Mouse (Mus musculus) intestine, embryonic 16.5 days (tissue): ENCODE measurements at regions not wholly inside any gene's neighbourhood (a gene's known extent, or its start where the extent isn't known, plus 50 kb on each side); places are given as distances from the start of the nearest gene placed in this dataset.

ENCODE experiments used
- ATAC-seq: fragments of 200-750 bp; cut with Nextera tagmentation; 2 replicates; pipeline ENCODE4 v1.8.0; 2017; ENCODE audit warnings: moderate TSS enrichment, moderate library complexity
- H3K27ac ChIP-seq: fragments of 300-500 bp; sonication (generic); 2 replicates; pipeline ENCODE4 v1.5.1; 2014; ENCODE audit warnings: mild to moderate bottlenecking, low read length
- H3K27me3 ChIP-seq: fragments of 300-500 bp; sonication (generic); replicated peaks from 2 replicates; pipeline ENCODE4 v1.6.1; 2014; ENCODE audit warnings: low read length, control low read depth, mixed read lengths; ENCODE audit not compliant: control insufficient read depth, insufficient read depth
- H3K36me3 ChIP-seq: fragments of 300-500 bp; sonication (generic); 2 replicates; pipeline ENCODE4 v1.6.1; 2014; ENCODE audit warnings: low read length, control low read depth; ENCODE audit not compliant: control insufficient read depth, insufficient read depth
- H3K4me1 ChIP-seq: fragments of 300-500 bp; sonication (generic); 2 replicates; pipeline ENCODE4 v1.6.1; 2014; ENCODE audit warnings: low read length, control low read depth, mixed read lengths; ENCODE audit not compliant: control insufficient read depth, insufficient read depth
- H3K4me2 ChIP-seq: fragments of 300-500 bp; sonication (generic); 2 replicates; pipeline ENCODE4 v1.6.1; 2014; ENCODE audit warnings: low read depth, low read length, control low read depth
- H3K4me3 ChIP-seq: fragments of 300-500 bp; sonication (generic); 2 replicates; pipeline ENCODE4 v1.5.1; 2014; ENCODE audit warnings: mild to moderate bottlenecking, low read length
- H3K9ac ChIP-seq: fragments of 300-500 bp; sonication (generic); 2 replicates; pipeline ENCODE4 v1.6.1; 2014; ENCODE audit warnings: low read depth, low read length
- H3K9me3 ChIP-seq: fragments of 300-500 bp; sonication (generic); 2 replicates; pipeline ENCODE4 v1.6.1; 2016; ENCODE audit warnings: low read length, control low read depth; ENCODE audit not compliant: control insufficient read depth
- WGBS: fragments of 180-500 bp; shearing (Covaris S2); extraction: QIAGEN DNeasy Blood & Tissue Kit; methylation state at CpG from one replicate; pipeline ENCODE4 v1.1.7; 2014; 5-methylcytosine and 5-hydroxymethylcytosine counted together

DNA sequence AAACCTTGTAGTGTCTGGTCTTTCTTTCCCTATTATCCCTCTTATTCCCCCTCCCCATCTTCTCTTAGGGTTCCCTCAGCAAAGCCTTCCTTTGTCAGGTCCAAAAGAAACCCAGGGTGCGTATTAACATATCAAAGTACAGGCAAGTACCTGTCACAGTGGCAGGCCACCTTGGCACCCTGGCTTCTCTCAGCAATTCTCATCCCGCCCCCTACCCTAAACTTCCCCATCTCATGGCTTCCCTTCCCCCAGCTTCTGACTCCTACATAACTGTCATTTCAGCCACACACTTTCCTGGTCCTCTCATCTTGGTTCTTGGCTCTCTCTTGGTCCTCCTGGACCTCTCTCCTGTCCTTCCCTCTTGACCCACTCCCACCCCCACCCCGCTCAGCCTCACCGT, 112.8 kb upstream of the Gdf10 start:
- Histone ChIP-seq H3K36me3 (no peaks in the 10 kb centered on the region), H3K4me2 (no peak overlapping the region), H3K9me3 (no peaks in the 10 kb centered on the region), H3K4me1 (peaks cover 35% of the 10 kb centered on the region), H3K4me3 (no peak overlapping the region), H3K9ac (no peak overlapping the region), H3K27me3 (no peaks in the 10 kb centered on the region), H3K27ac (no peak overlapping the region)
- WGBS: 89% methylated on average over 4 of the region's 4 CpGs
- no peak for ATAC-seq

DNA sequence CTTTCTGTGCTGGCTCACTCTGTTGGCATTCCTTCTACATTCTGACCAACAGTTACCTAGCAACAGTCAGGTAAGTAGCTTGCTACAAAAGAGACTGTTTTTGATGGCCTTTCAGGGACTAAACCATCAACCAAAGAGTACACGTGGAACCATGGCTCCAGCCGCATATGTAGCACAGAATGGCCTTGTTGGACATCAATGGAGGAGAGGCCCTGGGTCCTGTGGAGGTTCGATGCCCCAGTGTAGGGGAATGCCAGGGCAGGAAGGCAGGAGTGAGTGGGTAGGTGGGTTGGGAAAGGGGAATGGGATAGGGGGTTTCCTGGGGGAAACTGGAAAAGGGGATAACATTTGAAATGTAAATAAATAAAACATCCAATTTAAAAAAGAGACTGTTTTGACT, 112.1 kb upstream of the Gdf10 start:
- WGBS: 65% methylated on average over 3 of the region's 3 CpGs
- H3K36me3 ChIP-seq: no peaks in the 10 kb centered on the region
- no peaks in the 10 kb centered on the region for H3K9me3 ChIP-seq
- H3K4me1 ChIP-seq: peaks cover 32% of the 10 kb centered on the region
- H3K4me2 ChIP-seq: no peak overlapping the region
- no peak overlapping the region for H3K4me3 ChIP-seq
- ATAC-seq: no peak
- no peak overlapping the region for H3K27ac ChIP-seq
- no peak overlapping the region for H3K9ac ChIP-seq
- no peaks in the 10 kb centered on the region for H3K27me3 ChIP-seq

DNA sequence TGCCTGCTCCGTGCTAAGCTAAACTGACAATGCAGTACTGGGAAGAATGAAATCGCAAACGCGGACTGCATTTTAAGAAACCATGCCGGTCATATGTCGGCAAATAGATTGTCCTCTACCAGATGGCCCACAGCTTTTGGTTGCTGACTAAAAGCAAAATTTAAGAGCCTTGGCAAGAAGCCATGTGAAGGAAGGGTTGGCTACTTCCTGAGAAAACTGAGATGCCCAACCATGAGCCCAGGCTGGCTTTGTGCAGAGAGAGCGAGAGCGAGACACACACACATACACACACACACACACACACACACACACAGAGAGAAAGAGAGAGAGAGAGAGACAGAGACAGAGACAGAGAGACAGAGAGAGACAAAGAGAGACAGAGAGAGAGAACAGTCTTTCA, 111.1 kb upstream of the Gdf10 start:
- Histone ChIP-seq H3K27me3 (no peaks in the 10 kb centered on the region), H3K9ac (no peak overlapping the region), H3K4me3 (no peak overlapping the region), H3K4me2 (no peak overlapping the region), H3K9me3 (no peaks in the 10 kb centered on the region), H3K36me3 (no peaks in the 10 kb centered on the region), H3K27ac (no peak overlapping the region), H3K4me1 (peaks cover 26% of the 10 kb centered on the region)
- 59% methylated on average over 8 of the region's 8 CpGs for WGBS
- no peak for ATAC-seq

DNA sequence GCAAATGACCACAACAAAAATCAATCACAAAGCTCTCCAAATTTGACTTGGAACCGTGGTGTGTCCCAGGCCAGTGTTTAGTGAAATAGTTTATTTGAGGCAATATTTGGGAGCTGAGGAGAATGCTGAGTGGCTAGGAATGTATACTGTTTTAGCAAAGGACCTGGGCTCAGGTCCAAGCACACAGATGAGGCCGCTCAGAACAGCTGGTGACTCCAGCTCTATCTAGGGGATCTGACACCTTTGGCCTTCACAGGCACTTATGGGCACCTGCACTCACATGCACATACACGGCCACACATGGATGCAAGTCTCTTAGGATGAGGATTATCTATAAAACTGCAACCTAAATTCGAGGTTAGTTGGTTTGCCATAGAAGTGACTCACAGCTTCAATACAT, 110.6 kb upstream of the Gdf10 start:
- Histone ChIP-seq H3K27me3 (no peaks in the 10 kb centered on the region), H3K9me3 (no peaks in the 10 kb centered on the region), H3K4me1 (peaks cover 22% of the 10 kb centered on the region), H3K27ac (no peak overlapping the region), H3K9ac (no peak overlapping the region), H3K4me2 (no peak overlapping the region), H3K36me3 (no peaks in the 10 kb centered on the region), H3K4me3 (no peak overlapping the region)
- WGBS: 60% methylated on average over 4 of the region's 4 CpGs
- ATAC-seq: no peak; the same call in 1 of the 2 replicates

DNA sequence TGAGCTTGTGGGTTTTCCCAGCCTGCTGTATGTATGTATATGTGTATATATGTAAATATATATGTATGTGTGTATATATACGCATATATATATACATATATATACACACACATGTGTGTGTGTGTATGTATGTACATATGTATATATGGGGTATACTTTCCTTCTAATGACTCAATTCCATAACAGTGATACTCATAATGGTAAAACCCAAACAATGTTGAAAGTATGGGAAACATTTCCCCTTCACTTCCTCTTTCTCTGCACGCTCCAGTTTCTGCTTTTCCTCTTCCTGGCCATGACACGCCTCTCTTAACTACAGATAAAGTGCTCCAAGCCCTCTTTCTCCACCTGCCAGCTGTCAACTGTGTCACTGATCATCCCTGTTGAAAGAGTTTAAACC, 110.1 kb upstream of the Gdf10 start:
- peaks cover 18% of the 10 kb centered on the region for H3K4me1 ChIP-seq
- ATAC-seq: no peak
- WGBS: 52% methylated on average over 3 of the region's 3 CpGs

DNA sequence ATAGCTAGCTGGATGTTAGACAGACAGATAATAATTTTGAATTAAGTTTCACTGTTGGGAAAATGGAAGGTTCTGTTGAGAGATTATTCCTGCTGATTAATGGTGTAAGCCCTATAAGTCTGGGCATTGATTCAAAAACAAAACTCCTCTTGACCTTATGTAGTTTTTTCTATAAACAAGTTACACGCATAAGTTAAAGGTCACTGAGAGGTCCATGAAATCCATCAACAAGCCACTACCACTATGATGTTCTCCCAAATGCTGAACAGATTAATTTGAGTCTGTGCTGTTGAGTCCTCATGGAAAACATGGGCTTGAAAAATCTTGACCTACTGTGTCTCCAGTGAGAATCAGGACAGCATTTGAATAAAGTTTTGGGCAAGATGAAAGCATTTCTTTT, 109.3 kb upstream of the Gdf10 start:
- no peaks in the 10 kb centered on the region for H3K9me3 ChIP-seq
- 0 out of 2 replicates have a peak, but pooled peaks have one; percentile 16 for ATAC-seq
- peaks cover 10% of the 10 kb centered on the region for H3K4me1 ChIP-seq
- H3K4me2 ChIP-seq: no peak overlapping the region
- no peak overlapping the region for H3K9ac ChIP-seq
- no peaks in the 10 kb centered on the region for H3K36me3 ChIP-seq
- no peak overlapping the region for H3K27ac ChIP-seq
- no peak overlapping the region for H3K4me3 ChIP-seq
- no peaks in the 10 kb centered on the region for H3K27me3 ChIP-seq
- 47% methylated on average over 1 of the region's 1 CpGs for WGBS

More for the DNA sequence above, 110.1 kb upstream of the Gdf10 start:
- H3K9ac ChIP-seq: no peak overlapping the region
- no peaks in the 10 kb centered on the region for H3K36me3 ChIP-seq
- H3K27me3 ChIP-seq: no peaks in the 10 kb centered on the region
- no peak overlapping the region for H3K4me3 ChIP-seq
- H3K9me3 ChIP-seq: no peaks in the 10 kb centered on the region
- no peak overlapping the region for H3K27ac ChIP-seq
- no peak overlapping the region for H3K4me2 ChIP-seq

DNA sequence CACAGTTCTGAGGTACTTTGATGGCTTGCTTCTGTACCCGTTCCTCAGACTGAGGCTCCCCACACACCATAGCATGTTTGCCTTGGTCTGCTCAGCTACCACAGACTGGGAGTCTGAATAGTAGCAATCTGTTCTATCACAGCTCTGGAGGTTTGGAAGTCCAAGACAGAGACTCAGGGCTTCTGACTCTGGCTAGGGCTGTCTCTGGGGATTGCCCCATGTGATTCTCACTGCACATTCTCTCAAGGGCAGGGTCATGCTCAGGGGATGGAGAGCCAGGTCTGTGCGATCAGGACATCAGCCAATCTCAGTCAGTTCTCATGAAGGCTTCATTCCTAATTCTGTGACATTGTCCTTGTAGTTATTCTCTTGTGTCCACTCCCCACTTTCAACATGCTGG, 108.8 kb upstream of the Gdf10 start:
- H3K9ac ChIP-seq: no peak overlapping the region
- H3K4me3 ChIP-seq: no peak overlapping the region
- no peaks in the 10 kb centered on the region for H3K36me3 ChIP-seq
- no peaks in the 10 kb centered on the region for H3K9me3 ChIP-seq
- no peak for ATAC-seq
- no peak overlapping the region for H3K27ac ChIP-seq
- H3K4me2 ChIP-seq: no peak overlapping the region
- 68% methylated on average over 2 of the region's 2 CpGs for WGBS
- no peaks in the 10 kb centered on the region for H3K27me3 ChIP-seq
- peaks cover 5% of the 10 kb centered on the region; the same call in 1 of the 2 replicates for H3K4me1 ChIP-seq

DNA sequence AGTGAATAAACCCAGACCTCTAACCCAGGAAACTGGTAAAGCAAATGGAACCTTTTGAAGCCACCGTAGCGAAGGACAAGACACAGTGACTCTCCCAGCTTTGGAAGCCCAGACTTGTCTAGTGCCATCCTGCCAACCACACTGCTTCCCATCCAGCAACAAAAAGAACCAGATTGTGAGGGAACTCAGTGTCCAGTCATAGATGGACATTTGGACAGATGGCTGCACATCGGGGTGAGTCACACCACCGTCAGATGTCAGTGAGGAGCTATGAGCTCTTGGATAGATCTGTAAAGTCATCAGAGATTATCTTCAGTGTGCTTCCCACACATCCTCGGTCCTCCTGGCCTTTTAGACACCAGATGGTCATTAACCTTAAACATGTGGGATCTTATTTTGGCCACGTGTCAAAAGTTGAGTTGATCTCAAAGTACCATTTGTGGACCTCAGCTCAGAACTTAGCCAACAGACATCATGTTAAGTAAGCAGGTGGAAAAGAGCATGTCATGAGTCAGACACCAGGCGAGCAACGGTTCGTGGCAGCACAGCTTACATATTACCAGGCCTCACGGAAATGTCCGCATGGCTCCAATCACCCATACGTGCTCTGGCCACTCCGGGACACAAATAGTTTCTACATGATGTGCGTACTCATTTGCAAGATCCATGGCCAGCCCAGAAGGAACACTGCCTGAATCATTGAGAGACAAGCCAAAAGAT, 102.7 kb upstream of the Gdf10 start:
- no peak overlapping the region for H3K4me3 ChIP-seq
- no peak overlapping the region for H3K4me2 ChIP-seq
- WGBS: 87% methylated on average over 14 of the region's 14 CpGs
- no peaks in the 10 kb centered on the region for H3K36me3 ChIP-seq
- H3K9me3 ChIP-seq: no peaks in the 10 kb centered on the region
- ATAC-seq: no peak
- no peaks in the 10 kb centered on the region for H3K27me3 ChIP-seq
- H3K9ac ChIP-seq: no peak overlapping the region
- H3K4me1 ChIP-seq: no peaks in the 10 kb centered on the region
- H3K27ac ChIP-seq: no peak overlapping the region

DNA sequence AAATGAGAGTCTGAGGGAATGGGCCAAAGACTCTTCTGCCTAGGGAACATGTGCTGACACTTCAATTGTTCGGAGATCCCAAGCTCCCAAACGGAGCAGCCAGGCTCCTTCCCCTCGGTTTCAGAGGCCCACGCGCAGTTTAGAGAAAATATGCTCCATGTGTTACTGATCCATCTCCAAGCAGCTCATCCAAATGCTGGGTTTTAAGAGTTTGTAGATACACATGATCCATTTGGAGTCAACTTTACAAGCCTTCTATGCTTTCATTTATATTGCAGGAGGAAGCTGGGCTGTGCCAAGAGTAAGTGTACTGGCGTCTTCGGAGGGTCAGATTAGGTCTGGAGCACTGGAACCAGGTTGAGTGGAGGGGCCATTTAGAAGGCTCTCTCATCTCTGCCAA, 102.0 kb upstream of the Gdf10 start:
- no peak for ATAC-seq
- no peaks in the 10 kb centered on the region for H3K36me3 ChIP-seq
- no peak overlapping the region for H3K9ac ChIP-seq
- H3K9me3 ChIP-seq: no peaks in the 10 kb centered on the region
- 79% methylated on average over 7 of the region's 7 CpGs for WGBS
- H3K27me3 ChIP-seq: no peaks in the 10 kb centered on the region
- H3K4me1 ChIP-seq: no peaks in the 10 kb centered on the region
- H3K4me2 ChIP-seq: no peak overlapping the region
- H3K4me3 ChIP-seq: no peak overlapping the region
- no peak overlapping the region for H3K27ac ChIP-seq

DNA sequence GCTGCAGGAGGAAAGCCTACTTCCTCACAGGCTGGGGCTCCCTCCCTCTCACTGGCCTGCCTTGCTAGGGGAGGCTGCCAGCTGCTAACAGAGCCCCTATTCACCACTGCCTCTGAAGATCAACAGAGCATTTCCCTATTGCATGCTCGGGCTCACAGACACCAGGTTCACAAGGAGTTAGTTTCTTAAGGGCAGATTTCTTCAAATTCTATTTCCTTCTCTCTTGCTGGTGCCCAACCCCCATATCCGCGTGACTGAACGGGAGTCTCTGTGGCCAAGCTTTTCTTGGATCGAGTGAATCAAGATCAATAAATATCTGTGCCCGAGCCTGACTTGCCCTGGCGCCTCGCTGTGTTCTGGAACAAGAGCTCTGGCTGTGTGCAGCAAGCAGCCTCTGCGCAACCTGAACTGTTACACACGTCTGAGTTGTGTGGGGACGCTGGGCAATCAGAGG, 98.9 kb upstream of the Gdf10 start:
- ATAC-seq: peak; percentile 68
- no peak overlapping the region; the same call in 1 of the 2 replicates for H3K9ac ChIP-seq
- H3K36me3 ChIP-seq: no peaks in the 10 kb centered on the region
- no peak overlapping the region for H3K4me2 ChIP-seq
- 36% methylated on average over 11 of the region's 11 CpGs for WGBS
- H3K27ac ChIP-seq: 0 out of 2 replicates have a peak overlapping the region, but pooled peaks have one; percentile 25
- no peak overlapping the region for H3K4me3 ChIP-seq
- no peaks in the 10 kb centered on the region for H3K9me3 ChIP-seq
- no peaks in the 10 kb centered on the region for H3K27me3 ChIP-seq
- H3K4me1 ChIP-seq: no peaks in the 10 kb centered on the region
